Mouse (Mus musculus) stomach, postnatal 0 days (tissue): Measurements from ENCODE around the gene Bckdhb. TPM values are rescaled to one million over a fixed set of nuclear protein-coding genes. Genes with fewer than 3 reads are reported as not detected.

Experiments
- ATAC-seq: fragments of 200-750 bp; cut with Nextera tagmentation; 2 replicates; pipeline ENCODE4 v1.8.0; 2017; ENCODE audit not compliant: low FRiP score, low TSS enrichment
- DNase-seq: peaks from one replicate; pipeline ENCODE4 v3.0.0-alpha.2; 2016; ENCODE audit warnings: low spot score
- H3K27ac ChIP-seq: fragments of 300-500 bp; sonication (generic); replicated peaks from 2 replicates; pipeline ENCODE4 v1.5.1; 2014; ENCODE audit warnings: mild to moderate bottlenecking, control low read depth
- H3K27me3 ChIP-seq: fragments of 300-500 bp; sonication (generic); 2 replicates; pipeline ENCODE4 v1.6.1; 2014; ENCODE audit warnings: low read length; ENCODE audit not compliant: control insufficient read depth, insufficient read depth
- H3K36me3 ChIP-seq: fragments of 300-500 bp; sonication (generic); 2 replicates; pipeline ENCODE4 v1.6.1; 2014; ENCODE audit warnings: low read length, mixed read lengths; ENCODE audit not compliant: control insufficient read depth, insufficient read depth
- H3K4me1 ChIP-seq: fragments of 300-500 bp; sonication (generic); replicated peaks from 2 replicates; pipeline ENCODE4 v1.6.1; 2014; ENCODE audit warnings: antibody characterized with exemption; ENCODE audit not compliant: control insufficient read depth, insufficient read depth
- H3K4me2 ChIP-seq: fragments of 300-500 bp; sonication (generic); replicated peaks from 2 replicates; pipeline ENCODE4 v1.6.1; 2014; ENCODE audit warnings: low read depth, mild to moderate bottlenecking, control low read depth, moderate library complexity
- H3K4me3 ChIP-seq: fragments of 300-500 bp; sonication (generic); 2 replicates; pipeline ENCODE4 v1.5.1; 2014; ENCODE audit warnings: low read depth, low read length, control low read depth
- H3K9ac ChIP-seq: fragments of 300-500 bp; sonication (generic); 2 replicates; pipeline ENCODE4 v1.6.1; 2014; ENCODE audit warnings: mild to moderate bottlenecking, low read length, control low read depth, mixed read lengths
- H3K9me3 ChIP-seq: fragments of 300-500 bp; sonication (generic); 2 replicates; pipeline ENCODE4 v1.6.1; 2016; ENCODE audit warnings: low read length; ENCODE audit not compliant: control insufficient read depth
- CTCF ChIP-seq: IDR thresholded peaks from 2 replicates; pipeline ENCODE4 v1.5.1; 2016; ENCODE audit warnings: antibody characterized with exemption, low read depth, mild to moderate bottlenecking, moderate library complexity
- EP300 ChIP-seq: optimal IDR thresholded peaks from 2 replicates; pipeline ENCODE3; 2016; ENCODE audit warnings: antibody characterized with exemption
- WGBS: fragments of 180-500 bp; shearing (Covaris S2); extraction: QIAGEN DNeasy Blood & Tissue Kit; methylation state at CpG from one replicate; pipeline ENCODE4 v1.1.7; 2014; 5-methylcytosine and 5-hydroxymethylcytosine counted together
- polyA plus RNA-seq: library from polyadenylated mRNA; unstranded; fragments of >200 nt; fragmentation: Nextera tagmentation; extraction: Ambion mirVana; gene quantifications from 2 replicates; pipeline ENCODE4 v1.2.1, GENCODE M21; 2015

Gene Bckdhb
- polyA plus RNA-seq, 1 experiment from 2014 or later, result 25.2 TPM

- H3K27ac ChIP-seq, result no peak overlapping the region
- DNase-seq (no peak), ATAC-seq (no peak)
- H3K9ac ChIP-seq, result no peak overlapping the region
- TF ChIP-seq EP300, result no peak
- no peak for TF ChIP-seq CTCF
- no peaks in the 10 kb centered on the region for H3K4me1 ChIP-seq
- 21% methylated on average over 2 of the region's 2 CpGs for WGBS
- no peak overlapping the region for H3K4me2 ChIP-seq
- no peaks in the 10 kb centered on the region for H3K27me3 ChIP-seq
- no peaks in the 10 kb centered on the region for H3K9me3 ChIP-seq
- H3K4me3 ChIP-seq, result no peak overlapping the region
- no peaks in the 10 kb centered on the region for H3K36me3 ChIP-seq
These were observed 181.5 kb downstream of the Bckdhb start for GRCm38 (mm10) chr9:84106438-84106837.

GRCm38 (mm10) chr9:84107045-84107813 is 182.3 kb downstream of the Bckdhb start:
- WGBS, result 50% methylated on average over 20 of the region's 20 CpGs
- Histone ChIP-seq H3K27ac (no peak overlapping the region), H3K36me3 (no peaks in the 10 kb centered on the region), H3K27me3 (no peaks in the 10 kb centered on the region), H3K9me3 (no peaks in the 10 kb centered on the region), H3K4me3 (no peak overlapping the region), H3K4me1 (no peaks in the 10 kb centered on the region), H3K4me2 (peak overlapping the region; percentile 41), H3K9ac (0 out of 2 replicates have a peak overlapping the region, but pooled peaks have one; percentile 13)
- ATAC-seq (no peak), DNase-seq (no peak)
- TF ChIP-seq EP300, result no peak
- TF ChIP-seq CTCF, result no peak

- H3K4me2 ChIP-seq, result no peak overlapping the region
- no peak overlapping the region for H3K9ac ChIP-seq
- no peaks in the 10 kb centered on the region for H3K4me1 ChIP-seq
- H3K27ac ChIP-seq, result no peak overlapping the region
- no peak for DNase-seq
- WGBS, result 93% methylated on average over 7 of the region's 7 CpGs
- H3K27me3 ChIP-seq, result no peaks in the 10 kb centered on the region
- TF ChIP-seq CTCF, result no peak
- TF ChIP-seq EP300, result no peak
- no peak overlapping the region for H3K4me3 ChIP-seq
- no peak for ATAC-seq
- no peaks in the 10 kb centered on the region for H3K36me3 ChIP-seq
- no peaks in the 10 kb centered on the region for H3K9me3 ChIP-seq
These were observed 183.6 kb downstream of the Bckdhb start for GRCm38 (mm10) chr9:84108534-84108933.

GRCm38 (mm10) chr9:84109777-84110478 is 185.0 kb downstream of the Bckdhb start:
- DNase-seq (no peak), ATAC-seq (no peak)
- WGBS, result 52% methylated on average over 6 of the region's 6 CpGs
- no peak overlapping the region for H3K4me2 ChIP-seq
- H3K4me3 ChIP-seq, result no peak overlapping the region
- no peaks in the 10 kb centered on the region for H3K36me3 ChIP-seq
- no peak overlapping the region for H3K9ac ChIP-seq
- TF ChIP-seq EP300, result no peak
- no peak for TF ChIP-seq CTCF
- H3K27me3 ChIP-seq, result no peaks in the 10 kb centered on the region
- H3K4me1 ChIP-seq, result no peaks in the 10 kb centered on the region
- no peaks in the 10 kb centered on the region for H3K9me3 ChIP-seq
- 0 out of 2 replicates have a peak overlapping the region, but pooled peaks have one; percentile 8 for H3K27ac ChIP-seq

- Histone ChIP-seq H3K4me1 (no peaks in the 10 kb centered on the region), H3K4me2 (peak overlapping the region; percentile 42; the same call in 1 of the 2 replicates), H3K4me3 (no peak overlapping the region), H3K9ac (no peak overlapping the region), H3K9me3 (no peaks in the 10 kb centered on the region), H3K27ac (0 out of 2 replicates have a peak overlapping the region, but pooled peaks have one; percentile 8), H3K36me3 (no peaks in the 10 kb centered on the region), H3K27me3 (no peaks in the 10 kb centered on the region)
- WGBS, result 47% methylated on average over 11 of the region's 11 CpGs
- no peak for ATAC-seq
- TF ChIP-seq CTCF (no peak), EP300 (no peak)
- no peak for DNase-seq
These were observed 185.7 kb downstream of the Bckdhb start for GRCm38 (mm10) chr9:84110616-84111015.

- no peak for TF ChIP-seq EP300
- TF ChIP-seq CTCF, result no peak
- Histone ChIP-seq H3K36me3 (no peaks in the 10 kb centered on the region), H3K9me3 (no peaks in the 10 kb centered on the region), H3K4me1 (no peaks in the 10 kb centered on the region), H3K4me2 (no peak overlapping the region), H3K4me3 (no peak overlapping the region), H3K27me3 (no peaks in the 10 kb centered on the region), H3K27ac (no peak overlapping the region), H3K9ac (no peak overlapping the region)
- 50% methylated on average over 1 of the region's 1 CpGs for WGBS
- DNase-seq (no peak), ATAC-seq (no peak)
These were observed 187.4 kb downstream of the Bckdhb start for GRCm38 (mm10) chr9:84112319-84112718.
